Mouse (Mus musculus) bone marrow macrophage, adult 2 months (primary cell): Measurements from ENCODE around the gene Mfsd10.

Experiments used
- CTCF ChIP-seq: IDR thresholded peaks from 2 replicates; pipeline ENCODE4 v1.5.1; 2012; ENCODE audit warnings: low read depth, mild to moderate bottlenecking, low read length, moderate library complexity
- POLR2A ChIP-seq: IDR thresholded peaks from 2 replicates; pipeline ENCODE4 v1.6.1; 2012; ENCODE audit warnings: mild to moderate bottlenecking, low read depth, low read length, borderline replicate concordance

DNA sequence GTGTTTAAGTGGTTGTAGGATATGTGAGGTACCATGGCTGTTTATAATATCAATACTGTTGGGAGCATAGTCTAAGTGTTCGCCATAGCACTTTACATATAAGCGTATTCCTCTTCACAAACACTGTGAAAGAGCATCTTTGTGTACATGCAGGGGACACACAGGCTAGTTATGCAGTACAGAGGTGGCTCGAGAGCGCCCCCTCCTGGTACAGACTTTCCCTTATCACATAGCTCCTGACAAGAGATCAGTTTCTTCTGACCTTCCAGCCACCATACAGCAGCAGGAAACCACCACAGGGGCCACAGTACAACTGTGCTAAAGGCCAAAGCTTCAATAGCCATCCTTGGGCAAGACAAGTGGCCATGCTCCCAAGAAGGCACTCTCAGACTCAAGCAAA, 10.6 kb upstream of the Mfsd10 start:
- peak; percentile 58; the same call in 1 of the 2 replicates for TF ChIP-seq CTCF
- TF ChIP-seq POLR2A, result no peak
